Mouse (Mus musculus): ENCODE measurements around the gene Hif3a. TPM values are rescaled to one million over a fixed set of nuclear protein-coding genes. Genes with fewer than 3 reads are reported as not detected.

Hif3a gene
- total RNA-seq, 2 experiments from 2014 or later, result 6.7 to 7.9 TPM

DNA sequence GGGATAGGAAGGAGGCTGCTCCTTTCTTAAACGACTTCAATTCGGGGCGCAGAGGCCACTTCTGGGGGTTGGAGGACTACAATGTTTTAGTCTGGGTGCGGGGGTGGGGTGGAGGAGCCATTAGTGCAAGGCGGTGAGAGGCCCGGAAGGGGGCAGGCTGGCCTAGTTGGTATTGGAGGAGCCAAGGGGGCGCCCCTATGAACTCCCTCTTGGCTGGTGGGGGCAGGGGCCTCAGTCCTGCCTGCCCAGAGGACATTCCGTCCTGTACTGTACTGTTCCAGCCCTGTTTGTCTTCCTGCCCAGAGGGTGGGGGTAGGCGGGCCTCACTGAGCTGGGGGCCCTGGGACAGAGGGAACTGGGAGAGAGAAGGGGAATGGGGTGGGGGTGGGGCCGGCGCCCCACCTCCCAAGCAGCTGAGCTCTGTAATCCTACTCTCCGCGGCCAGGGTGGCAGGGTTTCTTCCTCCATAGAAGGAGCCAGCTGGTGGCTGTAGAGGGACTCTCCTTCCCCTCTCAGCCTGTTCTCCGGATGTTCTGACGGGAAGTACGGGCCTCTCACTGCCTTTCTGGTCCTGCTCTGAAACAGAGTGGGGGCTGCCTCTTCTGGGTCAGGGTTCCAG lies 4.0 kb downstream of the Hif3a start:
- intact Hi-C loops (cut with DNase I), result no loop called here
- peak; percentile 54 for DNase-seq

DNA sequence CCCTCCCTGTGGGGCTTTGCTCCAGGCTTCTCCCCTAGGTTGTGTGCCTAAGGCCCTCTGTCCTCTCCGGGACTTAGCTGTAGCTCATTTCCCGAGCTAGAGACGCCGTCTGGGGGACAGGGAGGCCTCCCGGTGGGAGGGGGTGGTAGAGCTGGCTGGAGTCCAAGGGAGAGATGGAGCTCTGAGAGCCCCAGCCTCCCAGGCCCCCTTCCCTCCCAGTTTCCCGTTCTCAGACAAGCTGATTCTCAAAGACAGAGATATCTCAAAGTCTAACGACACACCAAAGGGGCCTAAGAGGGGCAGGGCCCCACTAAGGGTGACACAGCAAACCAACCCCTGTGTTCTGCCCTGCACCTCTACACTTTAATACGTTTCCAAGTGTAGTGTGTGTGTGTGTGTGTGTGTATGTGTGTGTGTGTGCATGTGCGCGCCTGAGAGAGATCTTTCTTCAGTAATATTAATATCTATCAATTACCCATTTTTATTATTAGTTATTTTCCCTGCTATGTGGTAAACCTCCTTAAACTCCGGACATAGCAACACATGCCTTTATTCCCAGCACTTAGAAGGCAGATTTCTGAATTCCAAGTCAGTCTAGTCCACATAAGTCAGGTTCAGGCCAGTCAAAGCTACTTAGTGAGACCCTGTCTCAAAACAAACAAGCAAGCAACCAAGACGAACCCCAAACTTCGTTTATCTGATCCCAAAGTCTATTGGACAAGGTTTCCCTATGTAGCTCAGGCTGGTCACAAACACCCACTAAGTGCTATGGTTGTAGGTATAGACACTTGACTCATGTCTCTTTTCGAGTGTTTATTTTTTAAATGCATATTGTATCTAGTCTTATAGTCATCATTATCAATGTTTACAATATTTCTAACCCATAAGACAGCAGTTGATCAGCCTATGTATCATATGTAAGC lies 5.4 kb downstream of the Hif3a start:
- DNase-seq, result peak; percentile 36
- intact Hi-C loops (cut with DNase I), result no loop called here

DNA sequence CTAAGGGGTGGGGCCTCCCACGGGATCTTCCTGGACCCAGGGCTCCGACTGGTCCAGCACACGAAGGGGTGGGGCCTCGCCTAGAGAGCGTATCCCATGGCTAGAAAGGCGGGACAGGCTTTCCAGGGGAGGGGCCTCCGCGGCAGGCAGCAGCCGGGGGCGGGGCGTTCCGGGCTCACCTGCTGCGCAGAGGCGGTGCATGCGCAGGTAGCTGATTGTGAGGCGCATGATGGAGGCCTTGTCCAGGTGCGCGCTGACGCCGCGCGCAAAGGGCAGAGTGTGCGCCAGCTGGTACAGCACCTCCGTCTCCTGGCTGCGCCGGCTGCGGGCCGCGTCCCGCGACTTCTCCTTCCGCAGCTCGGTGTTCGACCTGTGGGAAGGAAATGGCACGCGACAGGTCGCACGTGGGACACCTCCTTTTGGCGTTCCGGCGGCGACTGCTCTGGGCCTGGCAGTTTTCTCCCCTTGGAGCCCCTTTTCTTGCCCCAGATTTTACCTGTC lies 6.1 kb downstream of the Hif3a start:
- DNase-seq, result peak; percentile 71
- intact Hi-C loops (cut with DNase I), result no loop called here

- DNase-seq, result no peak
- intact Hi-C loops (cut with DNase I), result no loop called here
These were observed 6.8 kb downstream of the Hif3a start for GRCm38 (mm10) chr7:17055287-17055946.

DNA sequence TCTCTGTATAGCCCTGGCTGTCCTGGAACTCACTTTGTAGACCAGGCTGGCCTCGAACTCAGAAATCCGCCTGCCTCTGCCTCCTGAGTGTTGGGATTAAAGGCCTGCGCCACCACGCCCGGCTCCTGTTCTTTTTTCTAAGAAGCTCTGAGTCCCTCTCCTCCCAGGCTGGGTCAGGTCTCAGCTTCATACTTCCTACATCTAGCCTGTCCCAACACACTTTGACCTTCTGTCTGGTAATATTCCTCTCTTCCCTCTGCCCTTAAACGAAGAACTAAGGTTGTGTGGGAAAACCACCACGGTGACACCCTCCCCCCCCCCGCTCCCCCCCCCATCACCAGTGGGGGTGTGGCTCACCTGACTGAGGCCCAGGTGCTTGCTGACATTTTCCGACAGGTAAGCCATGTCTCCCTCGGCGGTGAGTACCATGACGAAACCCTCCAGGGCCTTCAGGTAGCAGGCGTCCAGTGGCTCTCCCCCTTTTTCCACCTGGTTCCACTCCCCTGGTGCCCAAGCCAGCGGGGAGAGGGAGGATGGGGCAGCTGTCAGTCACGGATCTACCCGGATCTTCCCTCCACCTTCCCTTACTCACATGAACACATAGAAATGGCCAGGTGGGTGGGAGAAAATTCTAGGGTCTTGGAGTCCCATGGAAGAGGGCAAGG lies 7.8 kb downstream of the Hif3a start:
- intact Hi-C loops (cut with DNase I), result no loop called here
- DNase-seq, result no peak

GRCm38 (mm10) chr7:17050933-17051594 lies 11.2 kb downstream of the Hif3a start:
- intact Hi-C loops (cut with DNase I), result no loop called here
- DNase-seq, result peak; percentile 66

DNA sequence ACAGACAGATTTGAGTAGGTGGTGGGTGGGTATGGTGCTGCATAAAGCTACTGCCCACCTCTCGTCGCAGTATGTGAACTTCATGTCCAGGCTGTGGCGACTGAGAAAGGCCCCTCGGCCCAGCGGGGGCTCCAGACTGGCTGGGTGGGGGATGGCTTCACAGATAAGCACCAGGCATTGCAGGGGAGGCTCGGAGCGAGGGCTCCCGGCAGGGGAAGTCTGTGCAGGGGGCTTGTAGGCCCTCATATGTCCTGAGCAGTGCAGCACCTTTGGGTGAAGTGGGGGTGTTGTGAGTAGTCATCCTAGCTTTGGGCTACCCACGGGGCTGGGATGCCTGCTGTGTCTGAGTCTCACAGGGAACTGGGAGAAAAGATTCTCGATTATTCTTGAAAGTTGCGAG lies 11.7 kb downstream of the Hif3a start:
- intact Hi-C loops (cut with DNase I), result no loop called here
- no peak for DNase-seq

- DNase-seq, result no peak
- intact Hi-C loops (cut with DNase I), result no loop called here
These were observed 13.6 kb downstream of the Hif3a start for GRCm38 (mm10) chr7:17048431-17049190.

DNA sequence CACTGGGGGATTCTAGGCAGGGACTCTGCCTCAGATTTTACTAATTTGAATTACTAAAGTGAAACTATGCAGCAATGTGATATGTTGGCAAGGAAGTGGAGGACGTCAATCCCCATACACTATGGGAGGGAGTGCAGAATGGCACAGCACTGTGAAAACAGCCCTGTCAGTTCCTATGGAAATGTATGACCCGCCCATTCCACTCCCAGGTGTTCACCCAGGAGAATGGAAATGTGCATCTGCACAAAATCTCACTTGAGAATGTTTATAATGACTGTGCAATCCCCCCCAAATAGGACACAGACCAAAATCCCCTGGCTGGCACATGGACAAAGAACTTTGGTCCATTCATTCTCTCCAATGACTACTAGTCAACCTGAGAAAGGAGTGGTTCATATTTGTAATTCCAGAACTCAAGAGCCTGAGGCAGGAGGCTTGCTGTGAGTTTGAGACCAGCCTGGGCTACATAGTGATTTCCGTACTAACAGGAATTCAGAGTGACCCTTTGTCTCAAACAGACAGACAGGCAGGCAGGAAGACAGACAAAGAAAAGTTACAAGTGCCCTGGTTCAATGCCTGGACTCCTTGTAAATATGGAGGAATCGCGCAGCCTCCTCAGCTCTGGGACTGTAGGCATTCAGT lies 15.1 kb downstream of the Hif3a start:
- intact Hi-C loops (cut with DNase I), result no loop called here
- no peak for DNase-seq

- no peak for DNase-seq
- intact Hi-C loops (cut with DNase I), result no loop called here
These were observed 16.5 kb downstream of the Hif3a start for GRCm38 (mm10) chr7:17045743-17046142.

DNA sequence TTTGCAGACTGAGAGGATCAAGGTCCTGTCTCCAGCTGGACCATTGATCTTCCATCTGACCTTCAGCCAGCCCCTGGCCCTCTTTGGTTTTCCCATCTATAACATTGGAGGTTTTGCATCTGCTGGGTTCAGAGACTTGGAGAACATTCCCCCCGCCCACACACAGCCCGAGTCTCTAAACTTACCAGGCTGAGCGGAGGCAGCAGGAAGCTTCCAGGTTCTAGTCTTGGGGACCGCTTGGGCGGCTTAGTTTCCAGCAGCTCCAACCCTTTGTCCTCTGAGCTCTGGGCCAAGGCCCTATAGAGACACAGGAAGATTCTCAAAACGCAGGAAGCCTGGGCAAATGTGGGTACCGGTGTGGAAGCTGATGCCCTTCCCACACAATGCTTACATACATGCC lies 22.9 kb downstream of the Hif3a start:
- DNase-seq, result no peak
- intact Hi-C loops (cut with DNase I), result no loop called here

GRCm38 (mm10) chr7:17038018-17038695 lies 24.1 kb downstream of the Hif3a start:
- intact Hi-C loops (cut with DNase I), result no loop called here
- peak; percentile 63 for DNase-seq

DNA sequence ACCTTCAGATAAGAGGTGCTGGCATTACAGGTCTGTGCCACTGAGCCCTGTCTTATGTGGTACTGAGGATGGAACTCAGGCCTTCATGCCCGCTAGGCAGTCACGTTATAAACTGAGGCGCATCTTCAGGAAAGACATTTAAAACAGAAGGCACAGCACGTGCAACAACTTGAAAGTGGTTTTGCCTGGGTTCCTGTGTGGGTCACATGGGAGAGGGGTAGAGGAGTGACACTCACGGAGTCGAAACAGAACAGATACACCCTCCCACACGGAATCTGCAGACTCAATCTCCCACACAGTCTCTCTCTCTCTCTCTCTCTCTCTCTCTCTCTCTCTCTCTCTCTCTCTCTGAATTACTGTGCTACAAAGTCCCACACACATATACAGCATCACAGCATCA lies 32.0 kb downstream of the Hif3a start:
- DNase-seq, result no peak
- intact Hi-C loops (cut with DNase I), result no loop called here

- intact Hi-C loops (cut with DNase I), result no loop called here
- DNase-seq, result no peak
These were observed 33.3 kb downstream of the Hif3a start for GRCm38 (mm10) chr7:17028923-17029322.

DNA sequence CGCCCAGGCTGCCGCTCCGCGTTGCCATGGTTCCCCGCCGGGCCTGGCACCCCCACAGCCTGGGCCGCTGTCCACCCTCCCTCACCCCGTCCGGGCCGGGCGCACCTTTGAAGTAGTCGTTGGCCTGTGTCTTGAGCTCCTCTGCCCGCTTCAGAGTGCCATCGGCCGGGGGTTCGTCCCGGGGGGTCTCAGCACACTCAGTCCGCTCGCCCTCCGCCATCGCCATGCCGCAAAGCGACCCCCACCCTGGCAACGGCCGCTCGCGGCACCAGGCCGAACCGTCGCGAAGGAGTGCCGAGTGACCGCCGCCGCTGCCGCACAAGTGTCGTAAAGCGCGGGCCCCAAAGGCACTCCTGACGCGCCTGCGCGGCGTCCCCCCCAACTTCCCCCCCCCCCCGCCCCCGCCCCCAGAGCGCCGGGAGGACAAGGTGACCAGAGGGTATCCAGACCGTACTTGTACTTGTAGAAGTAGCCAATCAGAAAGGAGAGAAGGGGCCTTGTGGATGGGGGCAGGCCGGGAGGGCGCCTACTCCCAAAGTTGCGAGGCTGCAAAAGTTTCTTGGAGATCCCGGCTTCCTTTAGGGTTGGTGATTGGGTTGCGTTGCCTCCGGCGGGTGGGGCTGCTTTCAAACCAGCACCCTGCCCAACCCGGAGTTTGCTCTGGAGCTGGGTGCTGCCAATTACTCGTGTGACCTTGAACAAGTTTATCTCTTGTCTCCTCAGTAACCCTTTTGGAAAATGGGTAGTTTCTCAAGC lies 34.5 kb downstream of the Hif3a start, which contains the start of gene Ppp5c:
TSS of gene Ppp5c (minus strand) at position 337 of the 756 bp plus-strand sequence.
- DNase-seq, result peak; percentile 96
- intact Hi-C loops (cut with DNase I), result no loop called here

- DNase-seq, result peak; percentile 74
- intact Hi-C loops (cut with DNase I), result no loop called here
These were observed 35.3 kb downstream of the Hif3a start for GRCm38 (mm10) chr7:17026710-17027587.
